Comparison of ENCODE assay signal across 17 mouse cellular contexts in genomic region chr2:117543301-117543782, GRCm38 (mm10).
DNase-seq lines count a peak whose midpoint lies in the region; ATAC-seq and TF ChIP-seq lines count a peak whose summit lies in the region.
"Had no signal": no experiment of that assay in that cellular context is flagged by ENCODE, and none has a peak within 500 bp of the region (broad histone marks: within the 10 kb centered on the region; RNA-seq: fewer than 3 reads in every experiment).

No protein-coding gene starts in this region.

- no peaks in the 10 kb centered on the region for H3K9me3 ChIP-seq in hindbrain, embryonic 16.5 days (ENCODE audit: control insufficient read depth, low read length)
- no peaks in the 10 kb centered on the region for H3K9me3 ChIP-seq in hindbrain, embryonic 12.5 days (replicated peaks)
- no peaks in the 10 kb centered on the region for H3K9me3 ChIP-seq in lung, embryonic 14.5 days (ENCODE audit: low read depth, low read length)
- no peaks in the 10 kb centered on the region for H3K9me3 ChIP-seq in midbrain, embryonic 14.5 days (ENCODE audit: control insufficient read depth, low read length)
- H3K9me3 ChIP-seq: embryonic facial prominence, embryonic 15.5 days; heart, embryonic 10.5 days; liver, embryonic 12.5 days had no signal

- POLR2A ChIA-PET in Patski (lab: Charles Lee), result interaction anchor here (0.9 kb wide), 1 partner anchor 542 kb away, joined by 3 read pairs; no protein-coding TSS in a partner anchor

- in situ Hi-C loops in Patski (cut with MboI; ENCODE audit: low pct_unique_long_range_greater_than_20kb), result loop anchor here (5.0 to 10.0 kb wide), 6 partner anchors 81 to 699 kb away; partner anchors contain the start of gene Thbs1

- TF ChIP-seq POLR2A in lung, adult 2 months (IDR thresholded peaks at IDR 0.05; ENCODE audit: borderline replicate concordance, extremely low read depth, low read depth, low read length), result no peak

- H3K36me3 ChIP-seq in hindbrain, embryonic 16.5 days (ENCODE audit: control insufficient read depth, insufficient read depth, low read length), result no peaks in the 10 kb centered on the region
- H3K36me3 ChIP-seq in hindbrain, embryonic 12.5 days, result no peaks in the 10 kb centered on the region
- H3K36me3 ChIP-seq in lung, embryonic 14.5 days (ENCODE audit: insufficient read depth), result no peaks in the 10 kb centered on the region
- H3K36me3 ChIP-seq in midbrain, embryonic 14.5 days (ENCODE audit: control insufficient read depth, insufficient read depth, low read length), result no peaks in the 10 kb centered on the region
- H3K36me3 ChIP-seq: embryonic facial prominence, embryonic 15.5 days; heart, embryonic 10.5 days; liver, embryonic 12.5 days had no signal

- no peaks in the 10 kb centered on the region for H3K4me1 ChIP-seq in hindbrain, embryonic 16.5 days (ENCODE audit: control insufficient read depth, insufficient read depth, low read depth, low read length)
- H3K4me1 ChIP-seq in hindbrain, embryonic 12.5 days, result peaks cover 6% of the 10 kb centered on the region; the same call in 1 of the 2 replicates
- peaks cover 9% of the 10 kb centered on the region; the same call in 1 of the 2 replicates for H3K4me1 ChIP-seq in lung, embryonic 14.5 days (ENCODE audit: insufficient read depth)
- peaks cover 2% of the 10 kb centered on the region; the same call in 1 of the 2 replicates for H3K4me1 ChIP-seq in lung, adult 2 months (ENCODE audit: control insufficient read depth, insufficient read depth, low read length)
- H3K4me1 ChIP-seq in midbrain, embryonic 14.5 days (ENCODE audit: control insufficient read depth, insufficient read depth, low read length), result no peaks in the 10 kb centered on the region
- H3K4me1 ChIP-seq: heart, embryonic 10.5 days; liver, embryonic 12.5 days had no signal

- no peaks in the 10 kb centered on the region for H3K27me3 ChIP-seq in hindbrain, embryonic 16.5 days (replicated peaks; ENCODE audit: control insufficient read depth, insufficient read depth, low read length)
- H3K27me3 ChIP-seq in hindbrain, embryonic 12.5 days, result no peaks in the 10 kb centered on the region
- no peaks in the 10 kb centered on the region for H3K27me3 ChIP-seq in lung, embryonic 14.5 days (ENCODE audit: insufficient read depth, low read length)
- H3K27me3 ChIP-seq in Patski, result no peaks in the 10 kb centered on the region
- peaks cover 3% of the 10 kb centered on the region; the same call in 1 of the 2 replicates for H3K27me3 ChIP-seq in midbrain, embryonic 14.5 days (ENCODE audit: control insufficient read depth, insufficient read depth, low read length)
- H3K27me3 ChIP-seq: embryonic facial prominence, embryonic 15.5 days; liver, embryonic 12.5 days had no signal

- 49% methylated on average over 7 of the region's 7 CpGs for WGBS in hindbrain, embryonic 16.5 days
- WGBS in hindbrain, embryonic 12.5 days, result 70% methylated on average over 7 of the region's 7 CpGs
- WGBS in lung, embryonic 14.5 days, result 78% methylated on average over 7 of the region's 7 CpGs
- 81% methylated on average over 7 of the region's 7 CpGs for WGBS in lung, adult 2 months
- 21% methylated on average over 7 of the region's 7 CpGs for WGBS in midbrain, embryonic 14.5 days

- H3K27ac ChIP-seq in hindbrain, embryonic 16.5 days (ENCODE audit: low read depth, low read length), result no peak overlapping the region
- no peak overlapping the region for H3K27ac ChIP-seq in hindbrain, embryonic 12.5 days
- no peak overlapping the region for H3K27ac ChIP-seq in lung, embryonic 14.5 days (ENCODE audit: low read depth)
- no peak overlapping the region for H3K27ac ChIP-seq in midbrain, embryonic 14.5 days (replicated peaks; ENCODE audit: low read depth, low read length)
- H3K27ac ChIP-seq: embryonic facial prominence, embryonic 15.5 days; heart, embryonic 10.5 days; liver, embryonic 12.5 days had no signal

- peak; percentile 27; the same call in 1 of the 2 replicates for TF ChIP-seq CTCF in lung, embryonic 14.5 days (IDR thresholded peaks at IDR 0.05; ENCODE audit: low read depth)
- no peak for TF ChIP-seq CTCF in lung, adult 2 months (IDR thresholded peaks at IDR 0.05; ENCODE audit: insufficient read depth, low read length)
- peak; percentile 49 for TF ChIP-seq CTCF in Patski (IDR thresholded peaks at IDR 0.05)

- no peak overlapping the region for H3K4me3 ChIP-seq in hindbrain, embryonic 16.5 days (ENCODE audit: low read length)
- no peak overlapping the region for H3K4me3 ChIP-seq in hindbrain, embryonic 12.5 days
- no peak overlapping the region for H3K4me3 ChIP-seq in lung, embryonic 14.5 days (ENCODE audit: low read depth, low read length)
- no peak overlapping the region for H3K4me3 ChIP-seq in lung, adult 2 months (replicated peaks; ENCODE audit: extremely low read depth, low read depth, low read length)
- no peak overlapping the region for H3K4me3 ChIP-seq in midbrain, embryonic 14.5 days (replicated peaks; ENCODE audit: low read depth, low read length)
- H3K4me3 ChIP-seq: embryonic facial prominence, embryonic 15.5 days; heart, embryonic 10.5 days; liver, embryonic 12.5 days had no signal

- ATAC-seq in hindbrain, embryonic 16.5 days, result peak; percentile 17; the same call in 1 of the 2 replicates
- ATAC-seq in hindbrain, embryonic 12.5 days (ENCODE audit: low FRiP score), result no peak
- no peak for ATAC-seq in lung, embryonic 14.5 days (ENCODE audit: insufficient read depth)
- no peak for ATAC-seq in Patski
- no peak for ATAC-seq in midbrain, embryonic 14.5 days (ENCODE audit: low FRiP score, low TSS enrichment)
- ATAC-seq in frontal cortex, adult (ENCODE audit: low TSS enrichment), result no peak
- ATAC-seq: forebrain, embryonic 14.5 days; liver, embryonic 12.5 days had no signal

- no peak overlapping the region for H3K4me2 ChIP-seq in hindbrain, embryonic 16.5 days (ENCODE audit: low read length)
- no peak overlapping the region for H3K4me2 ChIP-seq in hindbrain, embryonic 12.5 days (replicated peaks)
- H3K4me2 ChIP-seq in lung, embryonic 14.5 days, result no peak overlapping the region
- H3K4me2 ChIP-seq in midbrain, embryonic 14.5 days (ENCODE audit: low read length), result no peak overlapping the region
- H3K4me2 ChIP-seq: embryonic facial prominence, embryonic 15.5 days; liver, embryonic 12.5 days had no signal

- CTCF ChIA-PET in Patski (lab: Charles Lee), result interaction anchor here (1.3 kb wide), 1 partner anchor 105 kb away, joined by 3 read pairs; no protein-coding TSS in a partner anchor

- no peak overlapping the region for H3K9ac ChIP-seq in hindbrain, embryonic 16.5 days (ENCODE audit: low read depth, low read length)
- no peak overlapping the region for H3K9ac ChIP-seq in hindbrain, embryonic 12.5 days
- H3K9ac ChIP-seq in lung, embryonic 14.5 days, result no peak overlapping the region
- no peak overlapping the region for H3K9ac ChIP-seq in midbrain, embryonic 14.5 days (replicated peaks; ENCODE audit: low read length)
- H3K9ac ChIP-seq: embryonic facial prominence, embryonic 15.5 days; liver, embryonic 12.5 days had no signal

- DNase-seq in lung, embryonic 14.5 days, result peak; percentile 34
- no peak for DNase-seq in lung, adult 2 months
- DNase-seq in Patski (ENCODE audit: low read depth, low spot score), result no peak
- DNase-seq in midbrain, embryonic 14.5 days, result peak; percentile 46
- no peak for DNase-seq in natural killer cell, adult 2 months (ENCODE audit: low spot score in 2 of 2)
- DNase-seq: cerebellum, adult 9-10 months; gastrocnemius, postnatal 14 days; heart, postnatal 36 days; kidney, adult 2 months; lung, postnatal 36 days had no signal

Comparison
In these comparisons a context has a peak if more than half of its experiments do, and no peak if none do; other contexts are left out.
1. DNase-seq: peak in lung, embryonic 14.5 days (single experiment) and midbrain, embryonic 14.5 days (single experiment); none in lung, adult 2 months (single experiment), Patski (single experiment) and natural killer cell, adult 2 months (0 of 2).